Mouse (Mus musculus): ENCODE data around the gene Spr. TPM values are rescaled to one million over a fixed set of nuclear protein-coding genes. Genes with fewer than 3 reads are reported as not detected.
"Not testable (repeated sequence)": the region's sequence is repeated elsewhere in the genome, so short reads cannot be mapped to it uniquely, and the experiment has no call there.

The Spr gene
- 51.1 and 54.4 TPM in 2 replicates for polyA plus RNA-seq (2015; fragmentation: Nextera tagmentation; extraction: Ambion mirVana)

DNA sequence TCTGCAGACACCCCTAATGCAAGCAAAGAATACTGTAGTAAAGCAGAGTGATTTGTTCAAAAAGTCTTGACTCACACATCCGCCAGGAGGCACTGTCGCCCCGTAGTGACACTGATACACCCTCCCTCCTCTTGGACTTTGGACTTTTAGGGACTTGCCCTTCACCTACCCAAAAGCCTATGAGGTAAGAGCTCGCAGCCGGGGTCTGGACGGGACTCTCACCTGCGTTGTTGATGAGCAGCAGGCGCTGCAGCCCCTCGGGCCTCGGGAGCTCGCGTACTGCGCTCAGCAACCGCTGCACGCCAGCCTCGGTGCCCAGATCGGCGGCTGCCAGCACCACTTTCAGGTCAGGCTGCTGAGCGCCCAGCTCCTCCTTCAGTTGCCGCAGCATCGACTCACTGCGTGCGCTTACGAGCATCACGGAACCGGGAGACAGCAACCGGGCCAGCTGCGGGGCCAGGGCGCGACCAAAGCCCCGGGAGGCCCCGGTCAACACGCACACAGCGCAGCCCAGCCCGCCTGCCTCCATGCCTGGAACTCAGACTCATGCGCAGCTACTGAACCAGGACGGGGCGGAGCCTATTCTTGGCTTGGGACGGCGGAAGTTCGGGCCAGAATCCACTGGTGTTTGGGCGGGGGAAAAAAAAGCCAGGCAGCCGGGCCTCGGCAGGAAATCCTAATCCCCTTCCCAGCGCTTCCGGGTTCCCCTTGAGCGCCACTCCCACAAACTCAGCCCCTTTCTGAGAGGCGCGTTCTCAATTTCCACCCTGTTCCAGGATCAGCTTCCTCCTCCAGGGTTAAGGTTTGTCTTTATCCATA lies at the start of gene Spr:
Spr (minus strand) TSS at position 550 of the 819 bp plus-strand sequence.
- WGBS: under 1% methylated on average over 49 of the region's 49 CpGs
- Histone ChIP-seq H3K27me3 (no peaks in the 10 kb centered on the region), H3K4me1 (replicated peaks) (peaks cover 12% of the 10 kb centered on the region), H3K9ac (peak within 1 kb of the TSS; percentile 82), H3K4me2 (peak within 1 kb of the TSS; percentile 68), H3K9me3 (replicated peaks) (no peaks in the 10 kb centered on the region), H3K27ac (peak within 1 kb of the TSS; percentile 97), H3K4me3 (peak within 1 kb of the TSS; percentile 76), H3K36me3 (peaks cover 10% of the 10 kb centered on the region; the same call in 1 of the 2 replicates)
- peak; percentile 94 for ATAC-seq (replicated peaks; ENCODE audit: insufficient number of reproducible peaks, insufficient read depth, low FRiP score, low read depth)

GRCm38 (mm10) chr6:85186744-85187059 lies 49.1 kb upstream of the Spr start:
- no peak for ATAC-seq (replicated peaks; ENCODE audit: insufficient number of reproducible peaks, insufficient read depth, low FRiP score, low read depth)
- Histone ChIP-seq H3K9ac (no peak overlapping the region), H3K27ac (no peak overlapping the region), H3K4me2 (no peak overlapping the region), H3K27me3 (peaks cover 84% of the 10 kb centered on the region), H3K4me1 (replicated peaks) (peaks cover 39% of the 10 kb centered on the region), H3K4me3 (no peak overlapping the region), H3K9me3 (replicated peaks) (no peaks in the 10 kb centered on the region), H3K36me3 (no peaks in the 10 kb centered on the region)
- 1% methylated on average over 15 of the region's 15 CpGs for WGBS

GRCm38 (mm10) chr6:85186033-85186743 lies 48.6 kb upstream of the Spr start:
- peak overlapping the region; percentile 39 for H3K4me2 ChIP-seq
- no peak overlapping the region for H3K27ac ChIP-seq
- H3K4me1 ChIP-seq (replicated peaks): peaks cover 39% of the 10 kb centered on the region
- peaks cover 81% of the 10 kb centered on the region for H3K27me3 ChIP-seq
- H3K4me3 ChIP-seq: peak overlapping the region; percentile 18; the same call in 1 of the 2 replicates
- no peak for ATAC-seq (replicated peaks; ENCODE audit: insufficient number of reproducible peaks, insufficient read depth, low FRiP score, low read depth)
- no peaks in the 10 kb centered on the region for H3K9me3 ChIP-seq (replicated peaks)
- no peak overlapping the region for H3K9ac ChIP-seq
- no peaks in the 10 kb centered on the region for H3K36me3 ChIP-seq
- 4% methylated on average over 33 of the region's 33 CpGs for WGBS

DNA sequence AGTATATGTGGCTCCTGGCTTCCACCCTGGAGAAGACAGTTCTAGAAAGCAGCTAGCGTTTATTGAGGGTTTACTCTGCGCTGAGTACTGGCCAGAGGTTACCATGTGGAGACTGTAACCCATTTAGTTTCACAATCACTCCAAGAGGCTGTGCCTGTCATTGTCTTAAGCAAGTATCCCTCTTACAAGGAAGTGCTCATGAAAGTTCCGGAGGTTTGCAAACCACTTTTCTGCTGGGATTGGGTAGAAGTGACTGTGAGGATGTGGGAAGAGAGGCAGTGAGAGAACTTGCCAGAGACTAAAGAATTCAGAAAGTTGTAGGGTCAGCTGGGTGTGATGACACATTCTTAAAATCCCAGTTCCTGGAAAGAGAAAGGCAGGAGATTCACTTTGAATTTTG lies 46.4 kb upstream of the Spr start:
- WGBS: 55% methylated on average over 3 of the region's 3 CpGs
- ATAC-seq (replicated peaks; ENCODE audit: insufficient number of reproducible peaks, insufficient read depth, low FRiP score, low read depth): no peak
- Histone ChIP-seq H3K4me2 (no peak overlapping the region), H3K36me3 (no peaks in the 10 kb centered on the region), H3K27me3 (peaks cover 60% of the 10 kb centered on the region), H3K27ac (no peak overlapping the region), H3K9ac (no peak overlapping the region), H3K4me1 (replicated peaks) (peaks cover 26% of the 10 kb centered on the region), H3K9me3 (replicated peaks) (no peaks in the 10 kb centered on the region), H3K4me3 (no peak overlapping the region)

DNA sequence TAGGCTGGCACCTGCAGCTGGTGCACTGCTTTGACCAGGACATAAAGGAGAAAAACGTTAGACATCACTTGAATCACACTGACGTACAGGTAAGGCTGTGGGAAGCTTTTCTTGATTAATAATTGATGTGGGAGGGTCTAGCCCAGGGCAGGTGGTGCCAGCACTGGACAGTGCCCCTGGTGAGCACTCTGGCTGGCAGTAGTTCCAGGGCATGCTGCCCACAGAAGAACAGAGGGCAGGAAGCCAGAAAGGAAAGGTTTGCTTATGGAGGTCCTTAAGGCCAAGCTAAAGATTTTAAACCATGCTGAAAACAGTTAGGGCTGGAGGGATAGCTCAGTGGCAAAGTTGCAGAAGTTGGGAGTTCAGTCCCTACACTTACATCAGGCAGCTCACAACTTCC lies 42.5 kb upstream of the Spr start:
- 48% methylated on average over 2 of the region's 2 CpGs for WGBS
- Histone ChIP-seq H3K4me3 (no peak overlapping the region), H3K9ac (no peak overlapping the region), H3K9me3 (replicated peaks) (no peaks in the 10 kb centered on the region), H3K4me2 (no peak overlapping the region), H3K4me1 (replicated peaks) (no peaks in the 10 kb centered on the region), H3K27ac (no peak overlapping the region), H3K27me3 (peaks cover 26% of the 10 kb centered on the region), H3K36me3 (no peaks in the 10 kb centered on the region)
- no peak for ATAC-seq (replicated peaks; ENCODE audit: insufficient number of reproducible peaks, insufficient read depth, low FRiP score, low read depth)

DNA sequence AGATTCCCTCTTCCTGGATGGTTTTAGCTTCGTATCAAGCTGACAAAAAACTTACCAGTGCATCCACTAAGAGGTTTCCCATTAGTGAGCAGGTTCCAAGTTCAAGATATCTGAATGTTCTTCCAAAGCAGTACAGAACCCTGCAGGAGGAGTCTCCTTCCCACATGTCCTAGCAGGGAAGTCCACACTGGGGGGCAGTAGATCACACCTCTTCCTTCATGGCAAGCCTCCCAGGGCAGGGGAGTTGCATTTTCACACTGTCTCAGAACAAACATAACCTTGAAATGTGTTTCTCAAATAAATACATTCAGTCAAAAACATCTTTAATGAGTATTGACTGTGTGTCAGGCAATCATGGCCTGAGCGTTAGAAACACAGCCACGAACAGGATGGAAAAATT lies 42.0 kb upstream of the Spr start:
- Histone ChIP-seq H3K9me3 (replicated peaks) (no peaks in the 10 kb centered on the region), H3K4me2 (no peak overlapping the region), H3K27me3 (peaks cover 27% of the 10 kb centered on the region), H3K9ac (no peak overlapping the region), H3K27ac (no peak overlapping the region), H3K4me1 (replicated peaks) (no peaks in the 10 kb centered on the region), H3K36me3 (no peaks in the 10 kb centered on the region), H3K4me3 (no peak overlapping the region)
- ATAC-seq (replicated peaks; ENCODE audit: insufficient number of reproducible peaks, insufficient read depth, low FRiP score, low read depth): no peak
- 51% methylated on average over 3 of the region's 3 CpGs for WGBS

GRCm38 (mm10) chr6:85165440-85165921 lies 27.9 kb upstream of the Spr start:
- Histone ChIP-seq H3K36me3 (no peaks in the 10 kb centered on the region), H3K27me3 (peaks cover 24% of the 10 kb centered on the region), H3K9me3 (replicated peaks) (no peaks in the 10 kb centered on the region), H3K4me1 (replicated peaks) (no peaks in the 10 kb centered on the region), H3K9ac (no peak overlapping the region), H3K4me3 (no peak overlapping the region), H3K27ac (no peak overlapping the region), H3K4me2 (no peak overlapping the region)
- 48% methylated on average over 11 of the region's 11 CpGs for WGBS
- ATAC-seq (replicated peaks; ENCODE audit: insufficient number of reproducible peaks, insufficient read depth, low FRiP score, low read depth): no peak

DNA sequence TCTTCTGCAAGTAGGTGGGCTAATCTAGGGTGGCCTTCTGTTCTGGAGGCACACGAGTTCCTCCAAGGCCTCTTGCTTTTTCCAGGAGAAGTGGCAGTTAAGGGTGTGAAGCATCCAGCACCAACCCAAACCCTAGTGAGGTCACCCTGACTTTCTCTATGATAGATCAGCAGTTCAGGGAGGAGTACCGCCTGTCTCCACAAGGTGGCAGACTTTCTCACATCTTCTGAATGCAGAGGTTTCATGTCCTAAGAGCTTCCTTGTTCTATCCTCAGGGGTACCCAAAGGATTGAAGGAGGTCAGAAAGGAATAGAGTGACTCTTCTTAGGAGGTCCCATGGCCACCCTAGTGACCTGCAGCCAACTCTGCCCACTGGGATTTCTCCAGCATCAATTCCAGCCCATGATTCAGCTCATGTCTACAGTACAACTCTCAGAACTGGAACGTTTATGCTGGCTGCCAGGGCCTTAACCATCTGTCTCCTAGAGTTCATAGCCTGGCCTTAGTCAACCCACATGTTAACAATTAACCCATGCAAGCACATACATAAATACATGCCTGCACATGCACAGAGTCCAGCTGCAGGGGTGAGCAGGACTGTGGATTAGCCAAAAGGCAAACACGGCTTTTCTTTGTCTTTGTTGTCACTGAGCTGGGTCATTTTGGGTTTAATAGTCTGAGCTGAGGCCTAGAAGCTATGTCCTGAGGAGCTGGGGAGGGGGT lies 22.8 kb upstream of the Spr start:
- ATAC-seq (replicated peaks; ENCODE audit: insufficient number of reproducible peaks, insufficient read depth, low FRiP score, low read depth): no peak
- H3K4me1 ChIP-seq (replicated peaks): no peaks in the 10 kb centered on the region
- WGBS: 43% methylated on average over 4 of the region's 4 CpGs
- peaks cover 6% of the 10 kb centered on the region for H3K27me3 ChIP-seq
- H3K36me3 ChIP-seq: no peaks in the 10 kb centered on the region
- H3K9me3 ChIP-seq (replicated peaks): no peaks in the 10 kb centered on the region
- H3K4me2 ChIP-seq: no peak overlapping the region
- H3K27ac ChIP-seq: no peak overlapping the region
- H3K4me3 ChIP-seq: no peak overlapping the region
- no peak overlapping the region for H3K9ac ChIP-seq

DNA sequence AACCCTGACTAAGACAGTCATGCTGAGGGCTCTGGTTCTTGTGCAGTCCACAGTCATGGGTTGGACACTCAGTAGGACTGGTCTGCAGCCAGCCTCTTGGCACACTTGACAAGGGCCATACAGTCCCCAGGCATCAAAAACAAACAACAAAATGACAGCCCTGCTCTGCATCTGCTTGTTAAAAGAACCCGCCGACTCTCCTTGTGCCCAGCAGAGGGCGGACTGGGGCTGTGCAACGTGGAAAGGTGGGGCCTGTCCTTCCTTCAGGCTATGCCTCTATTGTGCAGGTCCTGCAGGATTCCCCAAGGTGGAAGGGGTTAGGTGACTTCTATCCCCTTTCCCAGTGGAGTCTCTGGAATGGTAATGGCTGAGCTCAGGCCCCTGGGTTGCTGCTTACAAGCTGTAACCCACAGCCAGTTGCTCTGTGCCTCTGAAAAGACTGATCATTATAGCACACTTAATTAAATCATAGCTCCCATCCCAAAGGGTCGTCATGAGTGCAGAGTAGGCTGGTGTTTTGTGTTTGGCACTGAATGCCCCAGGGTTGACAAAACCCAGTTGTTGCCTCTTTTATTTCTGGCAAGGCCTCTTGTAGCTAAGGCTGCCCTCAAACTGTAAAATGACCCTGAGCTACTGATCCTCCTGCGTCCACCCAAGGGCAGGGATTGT lies 21.7 kb upstream of the Spr start:
- H3K9ac ChIP-seq; H3K4me2 ChIP-seq; H3K27me3 ChIP-seq; H3K27ac ChIP-seq; H3K9me3 ChIP-seq (replicated peaks); H3K4me3 ChIP-seq; H3K36me3 ChIP-seq; H3K4me1 ChIP-seq (replicated peaks): not testable (repeated sequence)
- 27% methylated on average over 6 of the region's 6 CpGs for whole genome bisulfite sequencing
- ATAC-seq (replicated peaks; ENCODE audit: insufficient number of reproducible peaks, insufficient read depth, low FRiP score, low read depth): peak; percentile 22; the same call in 1 of the 2 replicates

DNA sequence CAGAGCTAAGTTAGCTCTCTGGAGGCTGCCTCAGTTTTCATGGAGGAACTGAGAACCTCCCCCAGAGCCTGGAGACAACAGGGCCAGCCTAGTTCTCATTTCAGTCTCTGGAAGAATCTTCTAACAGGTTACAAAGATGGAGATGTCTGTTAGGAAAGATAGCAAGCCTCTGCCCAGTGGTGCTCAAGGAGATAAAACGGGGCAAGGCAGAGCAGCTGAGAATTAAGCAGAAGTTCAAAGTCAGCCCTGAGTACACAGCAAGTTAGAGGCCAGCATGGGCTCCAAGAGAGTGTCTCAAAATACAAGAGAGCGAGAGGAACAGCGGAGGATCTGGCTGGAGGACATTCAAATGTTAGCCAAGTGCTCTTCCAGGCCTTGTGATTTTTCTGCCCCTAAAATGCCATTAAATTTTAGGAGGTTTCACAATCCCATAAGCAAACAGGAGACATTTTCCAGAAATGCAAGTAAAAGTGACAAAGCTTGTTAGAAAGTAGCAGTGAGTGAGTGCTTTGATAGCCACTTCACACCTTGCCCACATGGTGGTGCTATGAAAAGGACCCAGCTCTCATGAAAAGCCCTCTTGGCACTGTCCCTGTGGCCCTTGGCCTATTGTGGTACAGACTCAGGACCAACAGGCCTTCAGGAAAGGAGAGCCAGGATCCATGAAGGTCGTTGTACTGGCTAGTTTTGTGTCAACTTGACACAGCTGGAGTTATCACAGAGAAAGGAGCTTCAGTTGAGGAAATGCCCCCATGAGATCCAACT lies 20.7 kb upstream of the Spr start:
- H3K27ac ChIP-seq; H3K4me2 ChIP-seq; H3K9me3 ChIP-seq (replicated peaks); H3K4me3 ChIP-seq; H3K4me1 ChIP-seq (replicated peaks); H3K36me3 ChIP-seq; H3K27me3 ChIP-seq; H3K9ac ChIP-seq; ATAC-seq (replicated peaks; ENCODE audit: insufficient number of reproducible peaks, insufficient read depth, low FRiP score, low read depth): not testable (repeated sequence)
- 70% methylated on average over 4 of the region's 4 CpGs for WGBS
